Mouse (Mus musculus): ENCODE results near the gene 4933402J07Rik.

DNA sequence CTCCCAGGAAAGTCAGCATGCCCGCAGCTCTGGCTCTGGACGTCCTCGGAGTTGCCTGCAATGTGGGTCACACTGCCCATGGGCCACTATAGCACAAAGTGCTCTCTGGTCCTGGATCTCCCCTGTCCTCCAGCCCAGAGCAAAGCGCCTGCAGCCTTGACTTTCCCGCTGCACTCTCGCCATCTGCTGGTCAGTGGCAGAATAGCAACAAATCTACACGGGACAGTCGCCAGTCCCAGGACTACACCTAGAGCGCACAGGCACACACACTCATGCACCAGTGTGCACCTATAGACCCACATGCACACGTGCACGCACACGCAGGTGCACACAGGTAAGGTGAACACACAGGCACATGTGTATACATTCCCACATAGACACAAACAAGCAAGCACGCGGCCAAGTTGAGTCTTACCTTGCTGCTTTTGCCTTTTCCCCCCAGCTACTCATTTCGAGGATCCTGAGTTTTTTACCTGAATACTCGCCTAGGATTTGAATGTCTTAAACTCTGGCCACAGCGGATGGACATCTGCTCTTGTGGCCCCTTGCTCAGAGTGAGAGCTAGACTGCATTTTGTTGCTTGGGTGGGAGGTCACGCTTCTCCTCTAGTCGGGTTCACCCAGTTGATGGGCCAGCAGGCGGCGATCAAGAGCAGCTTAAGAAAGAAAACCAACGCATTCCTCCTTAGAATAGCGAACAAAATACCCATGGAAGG, 26.9 kb upstream of the 4933402J07Rik start:
- no peak for TF ChIP-seq POLR2A (IDR thresholded peaks at IDR 0.05; ENCODE audit: borderline replicate concordance, low read depth, low read length)
- peak; percentile 61 for TF ChIP-seq CTCF (IDR thresholded peaks at IDR 0.05; ENCODE audit: low read depth, low read length)
